Mouse (Mus musculus): ENCODE results near the gene Prickle3. TPM values are rescaled to one million over a fixed set of nuclear protein-coding genes. Genes with fewer than 3 reads are reported as not detected.
A peak's percentile ranks its signal among the peaks of the same experiment; 100 is the strongest.
"Not testable (repeated sequence)": the region's sequence is repeated elsewhere in the genome, so short reads cannot be mapped to it uniquely, and the experiment has no call there.

Gene Prickle3
- polyA plus RNA-seq, 1 experiment: 2.1 TPM

DNA sequence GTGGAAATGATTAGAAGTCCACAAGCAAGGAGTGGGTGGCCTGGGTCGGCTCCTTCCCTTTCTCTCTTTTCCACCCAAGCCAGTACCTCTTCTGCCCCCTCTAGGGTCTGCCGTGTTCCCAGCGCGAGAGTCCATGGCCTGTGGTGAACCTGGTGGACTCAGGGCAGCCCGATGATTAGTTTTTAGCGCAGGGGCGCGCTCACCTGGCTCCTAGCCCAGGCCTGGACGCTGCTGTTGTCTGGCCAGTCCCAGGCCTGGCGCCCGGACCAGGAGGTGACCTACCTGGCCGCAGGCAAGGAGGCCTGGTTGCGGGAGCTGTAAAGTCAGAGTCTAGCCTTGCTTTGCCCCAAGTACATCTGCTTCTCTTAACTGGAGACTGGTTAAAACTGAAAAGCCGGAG, 23.8 kb downstream of the Prickle3 start, which contains the start of gene Magix:
Magix (minus strand) TSS at position 388 of the 400 bp plus-strand sequence.
- no peak within 1 kb of the TSS for H3K4me3 ChIP-seq (ENCODE audit: insufficient read depth, low read length)
- no peaks in the 10 kb centered on the region for H3K4me1 ChIP-seq (ENCODE audit: control insufficient read depth, insufficient read depth, low read length)
- no peak within 1 kb of the TSS; the same call in 1 of the 2 replicates for H3K27ac ChIP-seq (ENCODE audit: insufficient read depth, low read length)
- no peak for TF ChIP-seq POLR2A (IDR thresholded peaks at IDR 0.05; ENCODE audit: extremely low read depth, insufficient read depth, low read length)
- no peak for TF ChIP-seq CTCF (IDR thresholded peaks at IDR 0.05; ENCODE audit: extremely low read depth, insufficient read depth, low read length)

DNA sequence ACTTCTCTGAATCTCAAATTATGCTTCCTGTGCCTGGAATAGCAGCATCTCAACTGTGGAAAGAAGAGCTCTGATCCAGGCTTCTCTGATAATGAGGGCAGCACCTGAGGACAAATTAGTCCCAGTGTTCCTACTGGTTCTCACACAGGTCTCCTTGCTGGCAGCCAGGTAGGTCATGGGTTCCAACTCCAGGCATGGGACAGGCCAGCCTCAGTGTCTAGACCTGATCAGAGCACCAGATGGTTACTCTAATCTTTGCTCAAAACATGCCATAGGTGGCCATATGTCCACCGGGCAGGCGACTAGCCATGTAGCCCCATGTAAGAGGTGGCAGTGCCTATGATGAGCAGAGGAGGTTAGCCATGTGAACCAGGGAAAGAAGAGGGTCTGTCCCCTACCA, 31.3 kb downstream of the Prickle3 start:
- Histone ChIP-seq H3K4me3 (ENCODE audit: insufficient read depth, low read length) (no peak overlapping the region), H3K4me1 (ENCODE audit: control insufficient read depth, insufficient read depth, low read length) (no peaks in the 10 kb centered on the region), H3K27ac (ENCODE audit: insufficient read depth, low read length) (no peak overlapping the region)
- TF ChIP-seq CTCF (IDR thresholded peaks at IDR 0.05; ENCODE audit: extremely low read depth, insufficient read depth, low read length): no peak
- no peak for TF ChIP-seq POLR2A (IDR thresholded peaks at IDR 0.05; ENCODE audit: extremely low read depth, insufficient read depth, low read length)

DNA sequence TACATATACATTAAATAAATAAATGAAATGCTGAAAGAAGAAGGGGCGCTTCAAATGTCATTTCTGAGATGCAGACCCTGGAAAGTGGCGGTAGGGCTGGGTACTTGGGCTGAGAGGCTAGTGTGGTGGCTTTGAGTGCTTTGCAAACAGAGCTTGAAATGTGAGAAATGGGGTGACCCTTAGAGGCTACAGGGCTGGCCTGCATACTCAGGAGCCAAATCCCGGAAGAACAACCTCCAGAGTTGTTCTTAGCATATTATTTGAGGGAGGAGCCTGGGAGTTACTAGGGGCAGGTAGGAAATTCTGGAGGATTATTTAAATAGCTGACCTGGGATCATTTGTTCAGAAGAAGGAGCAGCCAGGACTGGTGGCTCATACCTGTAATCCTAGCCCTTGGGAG, 33.4 kb downstream of the Prickle3 start:
- no peak overlapping the region for H3K4me3 ChIP-seq (ENCODE audit: insufficient read depth, low read length)
- no peak for TF ChIP-seq POLR2A (IDR thresholded peaks at IDR 0.05; ENCODE audit: extremely low read depth, insufficient read depth, low read length)
- no peak for TF ChIP-seq CTCF (IDR thresholded peaks at IDR 0.05; ENCODE audit: extremely low read depth, insufficient read depth, low read length)
- H3K4me1 ChIP-seq (ENCODE audit: control insufficient read depth, insufficient read depth, low read length): no peaks in the 10 kb centered on the region
- H3K27ac ChIP-seq (ENCODE audit: insufficient read depth, low read length): no peak overlapping the region

DNA sequence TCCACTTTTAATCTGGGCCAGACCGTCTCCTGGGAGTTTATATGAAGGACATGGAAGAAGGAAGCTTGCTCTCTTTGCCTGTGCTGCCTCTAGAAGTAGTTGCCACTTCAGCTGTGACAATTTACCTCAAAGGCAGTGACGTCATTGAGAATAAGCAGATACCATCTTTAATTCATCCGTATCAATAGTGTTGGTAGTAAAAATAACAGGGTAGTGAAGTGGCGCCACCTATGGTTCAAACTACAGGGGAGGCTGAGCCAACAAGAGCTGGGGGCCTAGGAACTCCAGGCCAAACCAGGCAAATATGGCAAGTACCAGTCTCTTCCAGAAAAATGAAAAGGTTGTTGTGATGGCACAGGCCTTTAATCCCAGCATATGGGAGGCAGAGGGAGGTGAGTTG, 35.8 kb downstream of the Prickle3 start:
- TF ChIP-seq POLR2A (IDR thresholded peaks at IDR 0.05; ENCODE audit: extremely low read depth, insufficient read depth, low read length): no peak
- peak; percentile 24; the same call in 1 of the 2 replicates for TF ChIP-seq CTCF (IDR thresholded peaks at IDR 0.05; ENCODE audit: extremely low read depth, insufficient read depth, low read length)
- no peak overlapping the region for H3K4me3 ChIP-seq (ENCODE audit: insufficient read depth, low read length)
- H3K4me1 ChIP-seq (ENCODE audit: control insufficient read depth, insufficient read depth, low read length): no peaks in the 10 kb centered on the region
- H3K27ac ChIP-seq (ENCODE audit: insufficient read depth, low read length): no peak overlapping the region

DNA sequence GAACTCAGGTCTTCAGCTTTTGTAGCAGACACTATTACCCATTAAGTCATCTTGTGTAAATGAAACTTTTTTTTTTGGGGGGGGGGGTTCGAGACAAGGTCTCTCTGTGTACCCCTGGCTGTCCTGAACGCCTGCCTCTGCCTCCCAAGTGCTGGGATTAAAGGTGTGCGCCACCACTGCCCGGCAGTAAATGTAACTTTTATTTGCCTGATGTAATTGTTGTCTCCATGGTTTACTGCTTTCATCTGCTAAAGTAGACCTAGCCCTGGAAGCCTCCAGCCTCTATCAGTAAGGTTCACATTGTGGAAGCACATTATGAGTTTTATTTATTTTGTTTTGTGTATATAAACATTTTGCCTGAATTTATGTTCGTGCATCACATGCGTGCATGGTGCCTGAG, 39.5 kb downstream of the Prickle3 start:
- no peak overlapping the region; the same call in 1 of the 2 replicates for H3K4me3 ChIP-seq (ENCODE audit: insufficient read depth, low read length)
- no peak for TF ChIP-seq POLR2A (IDR thresholded peaks at IDR 0.05; ENCODE audit: extremely low read depth, insufficient read depth, low read length)
- no peak for TF ChIP-seq CTCF (IDR thresholded peaks at IDR 0.05; ENCODE audit: extremely low read depth, insufficient read depth, low read length)
- H3K27ac ChIP-seq (ENCODE audit: insufficient read depth, low read length): no peak overlapping the region
- no peaks in the 10 kb centered on the region for H3K4me1 ChIP-seq (ENCODE audit: control insufficient read depth, insufficient read depth, low read length)

DNA sequence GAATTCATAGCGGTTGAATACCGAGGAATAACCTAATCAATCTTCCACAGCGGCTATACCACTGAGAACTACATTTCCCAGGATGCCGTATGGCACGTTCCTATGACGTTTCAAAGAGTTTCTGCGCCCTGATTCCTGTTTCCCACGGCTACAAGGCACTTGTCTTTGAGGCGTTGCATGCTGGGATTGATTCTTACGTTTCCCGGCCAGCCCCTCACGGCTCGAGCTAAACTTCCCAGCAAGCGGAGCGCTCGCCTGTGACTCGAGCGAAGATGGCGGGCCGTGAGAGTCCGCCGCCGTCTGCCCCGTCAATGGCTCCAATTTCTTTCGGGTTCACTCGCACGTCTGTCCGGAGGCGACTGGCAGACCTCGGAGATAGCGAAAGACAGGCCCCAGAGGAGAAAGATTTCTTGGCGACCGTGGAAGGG, 39.9 kb downstream of the Prickle3 start, which contains the start of gene Gpkow:
Gpkow (plus strand) TSS at position 178 of the 428 bp plus-strand sequence.
- TF ChIP-seq POLR2A (IDR thresholded peaks at IDR 0.05; ENCODE audit: extremely low read depth, insufficient read depth, low read length) (peak; percentile 68; the same call in 1 of the 2 replicates), CTCF (IDR thresholded peaks at IDR 0.05; ENCODE audit: extremely low read depth, insufficient read depth, low read length) (no peak)
- Histone ChIP-seq H3K27ac (ENCODE audit: insufficient read depth, low read length) (no peak within 1 kb of the TSS), H3K4me3 (ENCODE audit: insufficient read depth, low read length) (peak within 1 kb of the TSS; percentile 70), H3K4me1 (ENCODE audit: control insufficient read depth, insufficient read depth, low read length) (no peaks in the 10 kb centered on the region)

DNA sequence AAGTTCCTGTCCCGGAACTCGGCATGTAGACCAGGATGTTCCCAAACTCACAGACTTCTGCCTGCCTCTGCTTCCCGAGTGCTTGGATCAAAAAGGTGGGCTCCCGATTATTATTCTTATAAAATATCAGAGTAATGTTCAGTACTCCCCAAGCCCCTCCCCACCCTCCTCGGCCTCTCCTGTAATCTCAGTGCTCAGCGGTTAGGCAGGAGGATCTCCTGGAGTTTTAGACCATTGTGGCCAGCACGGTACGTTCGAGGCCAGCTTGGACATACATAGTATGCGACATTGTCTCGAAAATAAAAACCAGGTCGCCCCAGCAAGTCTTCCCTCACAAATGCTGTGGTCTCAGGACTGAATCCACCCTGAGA, 56.7 kb downstream of the Prickle3 start:
- not testable (repeated sequence) for H3K27ac ChIP-seq (ENCODE audit: insufficient read depth, low read length); H3K4me1 ChIP-seq (ENCODE audit: control insufficient read depth, insufficient read depth, low read length)
- H3K4me3 ChIP-seq (ENCODE audit: insufficient read depth, low read length): peak overlapping the region; percentile 43

DNA sequence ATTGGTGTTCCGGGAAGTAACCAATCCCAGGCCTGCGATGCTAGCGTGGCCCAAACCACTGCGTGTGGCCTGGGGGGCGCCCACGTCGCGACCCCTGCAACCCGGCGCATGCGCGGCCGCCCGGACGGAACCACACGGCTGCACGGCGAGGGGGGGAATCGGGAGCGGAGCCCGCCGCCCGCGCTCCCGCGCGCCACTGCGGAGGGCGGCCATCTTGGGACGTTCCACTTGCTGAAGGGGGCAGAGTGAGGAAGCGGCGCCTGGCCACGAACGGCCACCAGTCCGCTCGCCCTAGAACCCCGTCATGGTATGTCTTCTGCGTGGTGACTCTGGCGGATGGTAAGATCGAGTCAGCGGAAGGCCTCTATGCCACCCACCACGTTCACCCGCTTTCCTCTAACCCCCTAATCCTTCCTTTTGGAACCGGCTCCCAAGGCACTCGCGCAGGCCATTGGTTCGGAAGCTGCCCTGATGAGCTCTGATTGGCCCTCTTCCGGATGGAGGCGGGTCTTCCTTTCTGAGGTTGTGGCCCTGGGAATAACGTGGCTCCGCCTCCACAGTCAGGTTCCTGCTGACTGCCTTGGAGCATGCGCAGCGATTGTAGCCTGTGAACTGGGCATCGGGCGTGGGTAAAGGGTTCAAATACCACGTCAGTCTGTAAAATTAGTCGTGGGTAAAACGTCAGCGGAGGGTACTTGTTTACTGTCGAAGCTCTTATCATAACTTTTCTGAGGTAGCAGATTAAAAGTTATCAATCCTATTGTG, 57.3 kb downstream of the Prickle3 start, which contains the start of gene Wdr45:
Wdr45 (plus strand) TSS at position 199 of the 765 bp plus-strand sequence.
- not testable (repeated sequence) for H3K4me1 ChIP-seq (ENCODE audit: control insufficient read depth, insufficient read depth, low read length)
- H3K27ac ChIP-seq (ENCODE audit: insufficient read depth, low read length): peak within 1 kb of the TSS; percentile 52

DNA sequence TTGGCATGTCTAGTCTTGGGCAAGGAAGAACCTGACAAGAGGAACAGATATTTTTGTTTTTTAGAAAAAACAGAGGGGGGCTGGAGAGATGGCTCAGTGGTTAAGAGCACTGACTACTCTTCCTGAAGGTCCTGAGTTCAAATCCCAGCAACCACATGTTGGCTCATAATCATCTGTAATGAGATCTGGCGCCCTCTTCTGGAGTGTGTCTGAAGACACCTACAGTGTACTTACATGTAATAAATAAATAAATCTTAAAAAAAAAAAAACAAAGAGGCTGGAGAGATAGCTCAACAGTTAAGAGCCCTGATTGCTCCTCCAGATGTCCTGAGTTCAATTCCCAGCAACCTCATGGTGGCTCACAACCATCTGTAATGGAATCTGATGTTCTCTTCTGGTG, 59.0 kb downstream of the Prickle3 start:
- H3K4me3 ChIP-seq (ENCODE audit: insufficient read depth, low read length); H3K4me1 ChIP-seq (ENCODE audit: control insufficient read depth, insufficient read depth, low read length); H3K27ac ChIP-seq (ENCODE audit: insufficient read depth, low read length): not testable (repeated sequence)

More for the DNA sequence above, 57.3 kb downstream of the Prickle3 start, which contains the start of gene Wdr45:
- peak within 1 kb of the TSS; percentile 43 for H3K4me3 ChIP-seq (ENCODE audit: insufficient read depth, low read length)

Other genes with a start within 250 kb of the Prickle3 start
- 0.04 TPM in 1 of 2 replicates, not detected in the other for gene Foxp3, start 83.6 kb upstream of the Prickle3 start, polyA plus RNA-seq (2012; rRNA removed)
- 13.9 and 14.2 TPM in 2 replicates for gene Ppp1r3f, start 83.0 kb upstream of the Prickle3 start, polyA plus RNA-seq (2012; rRNA removed)
- gene Ccdc22, start 51.7 kb upstream of the Prickle3 start, polyA plus RNA-seq (2012; rRNA removed): 36.1 and 39.7 TPM in 2 replicates
- 0.17 and 0.26 TPM in 2 replicates for gene Cacna1f, start 50.2 kb upstream of the Prickle3 start, polyA plus RNA-seq (2012; rRNA removed)
- gene Syp, start 18.8 kb upstream of the Prickle3 start, polyA plus RNA-seq (2012; rRNA removed): 1,108 and 1,136 TPM in 2 replicates
- 14.5 and 16.3 TPM in 2 replicates for gene Plp2, start 14.1 kb downstream of the Prickle3 start, polyA plus RNA-seq (2012; rRNA removed)
- gene Magix, start 24.0 kb downstream of the Prickle3 start, polyA plus RNA-seq (2012; rRNA removed): 0.96 and 1.2 TPM in 2 replicates
- 26.7 and 28.3 TPM in 2 replicates for gene Gpkow, start 39.9 kb downstream of the Prickle3 start, polyA plus RNA-seq (2012; rRNA removed)
- gene Wdr45, start 57.1 kb downstream of the Prickle3 start, polyA plus RNA-seq (2012; rRNA removed): 77.0 and 84.9 TPM in 2 replicates
- 0.46 TPM in 1 of 2 replicates, not detected in the other for gene Gm45208, start 65.0 kb downstream of the Prickle3 start, polyA plus RNA-seq (2012; rRNA removed)
- gene Praf2, start 71.2 kb downstream of the Prickle3 start, polyA plus RNA-seq (2012; rRNA removed): 131 and 135 TPM in 2 replicates
- 23.2 and 23.9 TPM in 2 replicates for gene Ccdc120, start 93.6 kb downstream of the Prickle3 start, polyA plus RNA-seq (2012; rRNA removed)
- 20.6 and 21.4 TPM in 2 replicates for gene Tfe3, start 105.3 kb downstream of the Prickle3 start, polyA plus RNA-seq (2012; rRNA removed)
- 106 and 115 TPM in 2 replicates for gene Gripap1, start 132.5 kb downstream of the Prickle3 start, polyA plus RNA-seq (2012; rRNA removed)
- gene Kcnd1, start 165.0 kb downstream of the Prickle3 start, polyA plus RNA-seq (2012; rRNA removed): 7.6 and 7.9 TPM in 2 replicates
- 46.4 and 49.1 TPM in 2 replicates for gene Otud5, start 184.1 kb downstream of the Prickle3 start, polyA plus RNA-seq (2012; rRNA removed)
- 52.5 and 53.8 TPM in 2 replicates for gene Pim2, start 221.0 kb downstream of the Prickle3 start, polyA plus RNA-seq (2012; rRNA removed)
- 50.2 and 52.7 TPM in 2 replicates for gene Slc35a2, start 226.8 kb downstream of the Prickle3 start, polyA plus RNA-seq (2012; rRNA removed)
- gene Pqbp1, start 242.0 kb downstream of the Prickle3 start, polyA plus RNA-seq (2012; rRNA removed): 137 and 157 TPM in 2 replicates
- gene Timm17b, start 242.1 kb downstream of the Prickle3 start, polyA plus RNA-seq (2012; rRNA removed): 18.5 and 20.1 TPM in 2 replicates

Data from cortical plate, adult 2 months (tissue).